Mouse (Mus musculus) neutrophil, adult 83 days (primary cell): ENCODE data around the gene Cyp2j7. TPM values are rescaled to one million over a fixed set of nuclear protein-coding genes. Genes with fewer than 3 reads are reported as not detected.

ENCODE experiments used
- total RNA-seq, 2 experiments: library from RNA; stranded (reverse); gene quantifications; one replicate each; pipeline ENCODE4 v1.2.4; 2023

Cyp2j7 gene
- total RNA-seq: not detected

GRCm38 (mm10) chr4:96236559-96236958 lies at the start of gene Cyp2j7:
Cyp2j7 (minus strand) TSS chr4:96236659.

Other genes starting within 250 kb of the Cyp2j7 start
- gene Cyp2j13, start 159.1 kb downstream of the Cyp2j7 start, total RNA-seq: not detected
- gene Cyp2j12, start 95.5 kb downstream of the Cyp2j7 start, total RNA-seq: not detected
- gene Cyp2j11, start 112.0 kb upstream of the Cyp2j7 start, total RNA-seq: not detected